Mouse (Mus musculus): Measurements from ENCODE around the gene Ces3b. TPM values are rescaled to one million over a fixed set of nuclear protein-coding genes. Genes with fewer than 3 reads are reported as not detected.
"Not testable (repeated sequence)": the region's sequence is repeated elsewhere in the genome, so short reads cannot be mapped to it uniquely, and the experiment has no call there.

Gene Ces3b
- not detected in 2 replicates for polyA plus RNA-seq (2015; fragmentation: Nextera tagmentation; extraction: Ambion mirVana)

DNA sequence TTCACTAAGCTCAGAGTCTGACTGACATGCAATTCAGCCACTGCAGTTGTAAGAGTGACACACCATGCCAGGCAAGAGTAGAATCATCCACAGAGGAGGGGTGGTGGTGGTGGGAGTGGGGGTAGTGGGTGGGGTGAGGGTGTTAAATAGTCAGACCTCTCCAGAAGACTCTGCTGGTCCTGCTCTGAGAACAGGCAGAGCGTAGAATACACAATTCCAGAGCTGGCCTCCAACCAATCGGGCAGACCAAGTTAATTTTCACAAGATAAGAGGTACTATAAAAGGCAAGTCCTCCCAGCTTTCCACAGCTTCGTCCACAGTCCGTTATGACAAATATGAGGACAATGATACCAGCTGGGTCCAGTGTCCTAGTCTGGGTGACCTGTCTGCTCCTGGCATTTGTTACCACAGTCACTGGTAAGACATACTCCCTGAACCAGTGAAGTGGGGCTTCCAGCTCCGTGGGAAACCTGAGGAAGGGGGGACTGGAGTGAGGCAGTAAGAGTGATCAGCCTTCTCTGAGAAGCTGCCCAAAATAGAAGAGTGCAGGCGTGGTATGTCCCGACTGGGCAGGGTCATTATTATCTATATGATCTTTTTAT, at the start of gene Ces3b:
Gene Ces3b (plus strand): TSS at position 305 of the 602 bp plus-strand sequence.
- H3K4me3 ChIP-seq (replicated peaks), result no peak within 1 kb of the TSS
- H3K4me2 ChIP-seq, result no peak within 1 kb of the TSS
- no peak within 1 kb of the TSS for H3K27ac ChIP-seq (replicated peaks)
- no peaks in the 10 kb centered on the region for H3K27me3 ChIP-seq
- no peaks in the 10 kb centered on the region for H3K4me1 ChIP-seq (replicated peaks)
- ATAC-seq (ENCODE audit: insufficient read depth), result no peak
- 47% methylated on average over 7 of the region's 7 CpGs for WGBS (ENCODE audit: insufficient replicate concordance)
- H3K36me3 ChIP-seq (replicated peaks), result no peaks in the 10 kb centered on the region
- no peak within 1 kb of the TSS for H3K9ac ChIP-seq
- H3K9me3 ChIP-seq (replicated peaks), result no peaks in the 10 kb centered on the region

DNA sequence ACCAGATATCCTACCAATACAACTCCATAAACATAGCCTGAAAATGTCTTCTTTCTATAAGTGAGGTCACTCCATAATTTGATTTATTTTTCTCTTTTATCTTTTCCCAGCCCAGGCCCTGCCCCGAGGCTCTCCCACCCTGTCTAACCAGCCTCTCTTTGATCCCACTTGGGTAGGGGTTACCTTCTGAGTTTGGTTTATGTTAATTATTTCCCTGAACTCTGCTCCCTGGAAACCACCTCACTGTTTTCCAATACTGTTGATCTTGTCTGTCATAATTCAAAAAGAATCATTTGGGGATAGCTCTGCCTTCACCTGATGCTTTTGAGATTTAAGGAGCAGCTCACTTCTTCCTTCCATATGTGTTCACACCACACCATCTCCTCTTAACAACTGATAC, 40.0 kb upstream of the Ces3b start:
- Histone ChIP-seq H3K9me3 (replicated peaks) (no peaks in the 10 kb centered on the region), H3K36me3 (replicated peaks) (no peaks in the 10 kb centered on the region), H3K4me3 (replicated peaks) (no peak overlapping the region), H3K9ac (no peak overlapping the region), H3K4me2 (no peak overlapping the region), H3K27ac (replicated peaks) (no peak overlapping the region), H3K4me1 (replicated peaks) (no peaks in the 10 kb centered on the region), H3K27me3 (no peaks in the 10 kb centered on the region)
- no peak for ATAC-seq (ENCODE audit: insufficient read depth)
- WGBS (ENCODE audit: insufficient replicate concordance), result 23% methylated on average over 1 of the region's 1 CpGs

DNA sequence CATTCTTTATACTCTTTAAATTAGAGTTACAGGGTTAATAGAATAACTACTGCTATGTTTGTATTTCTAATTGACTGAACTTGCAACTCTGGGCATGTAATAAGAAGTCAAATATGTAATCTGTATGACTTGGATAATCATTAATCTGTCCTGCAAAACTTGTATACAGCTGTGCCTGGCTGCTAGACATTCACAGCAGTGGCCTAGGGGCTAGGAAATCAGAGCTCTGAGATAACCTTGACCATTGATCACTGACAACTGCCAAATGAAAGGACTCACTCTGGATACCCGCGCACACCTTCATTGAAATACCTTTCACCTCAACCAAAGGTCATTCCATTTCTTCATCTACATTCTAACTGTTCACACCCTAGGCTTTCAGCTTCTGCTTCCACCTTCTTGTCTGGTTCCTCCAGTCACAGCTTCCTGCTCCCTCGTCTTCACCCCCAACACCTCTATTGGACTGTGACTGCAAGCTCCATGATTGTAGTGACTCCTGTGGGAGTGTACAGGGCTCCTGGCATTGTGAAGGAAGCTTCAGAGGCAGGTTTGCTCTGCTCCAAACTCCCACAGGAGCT, 37.6 kb upstream of the Ces3b start:
- Histone ChIP-seq H3K4me3 (replicated peaks) (no peak overlapping the region), H3K27ac (replicated peaks) (no peak overlapping the region; the same call in 1 of the 2 replicates), H3K9ac (no peak overlapping the region), H3K36me3 (replicated peaks) (no peaks in the 10 kb centered on the region), H3K4me2 (no peak overlapping the region), H3K27me3 (no peaks in the 10 kb centered on the region), H3K4me1 (replicated peaks) (no peaks in the 10 kb centered on the region), H3K9me3 (replicated peaks) (no peaks in the 10 kb centered on the region)
- WGBS (ENCODE audit: insufficient replicate concordance), result 54% methylated on average over 3 of the region's 3 CpGs
- ATAC-seq (ENCODE audit: insufficient read depth), result peak; percentile 66

DNA sequence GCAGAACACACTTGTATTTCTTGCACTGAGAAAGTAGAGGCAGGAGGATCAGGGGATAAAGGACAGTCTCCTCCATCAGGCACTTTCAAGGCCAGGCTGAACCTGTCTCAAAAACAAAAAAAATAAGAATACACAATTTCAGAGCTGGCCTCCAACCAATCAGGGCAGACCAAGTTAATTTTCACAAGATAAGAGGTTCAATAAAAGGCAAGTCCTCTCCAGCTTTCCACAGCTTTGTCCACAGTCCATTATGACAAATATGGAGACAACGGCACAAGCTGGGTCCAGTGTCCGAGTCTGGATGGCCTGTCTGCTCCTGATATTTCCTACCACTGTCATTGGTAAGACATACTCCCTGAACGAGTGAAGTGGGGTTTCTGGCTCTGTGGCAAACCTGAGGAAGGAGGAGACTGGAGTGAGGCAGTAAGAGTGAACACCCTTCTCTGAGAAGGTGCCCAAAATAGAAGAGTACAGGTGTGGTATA, 35.1 kb upstream of the Ces3b start, which contains the start of gene Ces3a:
Gene Ces3a (plus strand): TSS at position 231 of the 484 bp plus-strand sequence.
- H3K9me3 ChIP-seq (replicated peaks), result no peaks in the 10 kb centered on the region
- no peaks in the 10 kb centered on the region for H3K36me3 ChIP-seq (replicated peaks)
- no peak within 1 kb of the TSS for H3K9ac ChIP-seq
- ATAC-seq (ENCODE audit: insufficient read depth), result no peak
- H3K27ac ChIP-seq (replicated peaks), result no peak within 1 kb of the TSS
- 57% methylated on average over 3 of the region's 3 CpGs for WGBS (ENCODE audit: insufficient replicate concordance)
- H3K4me2 ChIP-seq, result no peak within 1 kb of the TSS
- H3K4me1 ChIP-seq (replicated peaks), result no peaks in the 10 kb centered on the region
- H3K27me3 ChIP-seq, result no peaks in the 10 kb centered on the region
- H3K4me3 ChIP-seq (replicated peaks), result no peak within 1 kb of the TSS

DNA sequence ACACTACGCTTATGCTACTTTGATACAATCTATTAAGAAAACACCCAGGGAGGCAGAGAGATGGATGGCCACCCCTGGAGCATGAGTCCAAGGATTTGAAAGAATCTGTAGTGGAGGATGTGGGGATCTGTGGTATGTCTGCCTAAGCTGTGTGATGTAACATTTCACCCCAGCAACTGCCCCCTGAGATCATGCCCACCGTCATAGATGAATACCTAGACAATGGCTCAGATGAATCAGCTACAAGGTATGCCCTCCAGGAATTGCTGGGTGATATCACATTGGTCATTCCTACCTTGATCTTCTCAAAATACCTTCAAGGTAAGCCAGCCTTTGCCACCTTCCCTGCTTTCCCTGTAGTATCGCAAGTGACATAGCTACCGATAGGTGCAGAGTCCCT, 27.3 kb upstream of the Ces3b start:
- Histone ChIP-seq H3K27me3 (no peaks in the 10 kb centered on the region), H3K9ac (no peak overlapping the region), H3K4me3 (replicated peaks) (no peak overlapping the region), H3K4me2 (no peak overlapping the region), H3K36me3 (replicated peaks) (no peaks in the 10 kb centered on the region), H3K9me3 (replicated peaks) (no peaks in the 10 kb centered on the region), H3K4me1 (replicated peaks) (no peaks in the 10 kb centered on the region), H3K27ac (replicated peaks) (no peak overlapping the region)
- no peak for ATAC-seq (ENCODE audit: insufficient read depth)
- 67% methylated on average over 4 of the region's 4 CpGs for WGBS (ENCODE audit: insufficient replicate concordance)

DNA sequence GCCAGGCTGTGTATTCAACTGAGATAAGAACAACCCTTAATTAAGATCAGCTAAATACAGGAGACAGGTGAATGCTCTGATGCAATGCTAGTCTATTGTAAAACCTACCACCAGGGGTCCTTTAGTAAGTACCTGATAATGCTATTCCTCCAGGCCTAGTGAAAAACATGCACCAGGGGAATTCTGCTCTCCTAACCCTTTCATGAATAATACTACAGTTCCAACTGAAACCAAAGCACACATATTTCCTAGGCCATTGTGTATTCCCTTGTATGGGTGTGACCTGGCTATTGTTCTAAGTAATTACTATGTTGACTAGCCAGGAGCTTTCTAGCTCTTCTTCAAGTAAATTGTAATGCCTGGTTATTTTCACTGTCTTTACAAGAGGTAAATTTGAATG, 23.5 kb upstream of the Ces3b start:
- H3K27me3 ChIP-seq, result no peaks in the 10 kb centered on the region
- H3K9me3 ChIP-seq (replicated peaks), result no peaks in the 10 kb centered on the region
- no peak overlapping the region for H3K4me3 ChIP-seq (replicated peaks)
- H3K27ac ChIP-seq (replicated peaks), result no peak overlapping the region
- H3K4me1 ChIP-seq (replicated peaks), result no peaks in the 10 kb centered on the region
- no peak for ATAC-seq (ENCODE audit: insufficient read depth)
- no peak overlapping the region for H3K9ac ChIP-seq
- H3K4me2 ChIP-seq, result no peak overlapping the region
- H3K36me3 ChIP-seq (replicated peaks), result no peaks in the 10 kb centered on the region

DNA sequence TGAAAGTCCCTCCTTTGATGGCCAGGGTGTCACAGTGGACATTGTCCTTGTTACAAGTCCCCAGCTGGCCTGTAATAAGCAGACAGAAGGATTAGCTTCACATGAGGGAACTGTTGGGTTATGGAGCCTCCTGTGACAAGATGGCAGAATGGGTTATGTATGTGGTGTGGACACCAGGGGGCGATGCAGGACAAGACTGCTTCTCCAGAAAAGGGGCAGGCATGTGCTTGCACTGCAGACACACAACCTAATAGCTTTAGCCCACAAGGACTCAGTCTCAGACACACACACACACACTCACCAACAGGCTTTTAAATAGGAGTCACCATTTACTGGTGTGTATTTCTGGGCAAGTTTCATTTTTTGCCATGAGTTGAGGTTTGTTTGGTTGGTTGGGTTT, 16.8 kb upstream of the Ces3b start:
- H3K27me3 ChIP-seq, result no peaks in the 10 kb centered on the region
- H3K9ac ChIP-seq, result no peak overlapping the region
- no peaks in the 10 kb centered on the region for H3K9me3 ChIP-seq (replicated peaks)
- H3K4me3 ChIP-seq (replicated peaks), result no peak overlapping the region
- no peaks in the 10 kb centered on the region for H3K4me1 ChIP-seq (replicated peaks)
- no peak overlapping the region for H3K4me2 ChIP-seq
- H3K36me3 ChIP-seq (replicated peaks), result no peaks in the 10 kb centered on the region
- no peak overlapping the region for H3K27ac ChIP-seq (replicated peaks)
- ATAC-seq (ENCODE audit: insufficient read depth), result no peak
- 8% methylated on average over 1 of the region's 1 CpGs for WGBS (ENCODE audit: insufficient replicate concordance)

DNA sequence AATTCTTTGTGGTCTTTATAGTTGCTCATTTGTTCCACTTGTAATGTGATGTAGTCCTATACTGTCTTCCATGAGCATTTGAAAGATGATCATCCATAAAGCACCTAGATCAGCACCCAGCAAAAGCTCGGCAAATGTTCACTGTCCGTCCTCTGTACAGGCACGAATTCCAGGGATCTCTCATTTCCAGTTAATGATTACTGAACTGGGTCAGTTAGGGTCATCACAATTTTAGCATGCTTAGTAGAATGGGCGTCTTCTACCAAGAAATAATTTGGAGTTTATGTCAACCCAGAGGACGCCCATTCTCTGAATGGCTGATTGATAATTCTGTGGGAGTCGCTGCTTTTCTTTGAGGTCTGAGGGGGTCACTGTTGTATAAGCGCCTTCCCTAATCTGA, 15.6 kb upstream of the Ces3b start:
- ATAC-seq (ENCODE audit: insufficient read depth), result peak; percentile 47
- H3K4me3 ChIP-seq (replicated peaks); H3K4me1 ChIP-seq (replicated peaks); H3K27me3 ChIP-seq; H3K9ac ChIP-seq; H3K9me3 ChIP-seq (replicated peaks); H3K27ac ChIP-seq (replicated peaks); H3K4me2 ChIP-seq; H3K36me3 ChIP-seq (replicated peaks): not testable (repeated sequence)
- 47% methylated on average over 7 of the region's 7 CpGs for WGBS (ENCODE audit: insufficient replicate concordance)

DNA sequence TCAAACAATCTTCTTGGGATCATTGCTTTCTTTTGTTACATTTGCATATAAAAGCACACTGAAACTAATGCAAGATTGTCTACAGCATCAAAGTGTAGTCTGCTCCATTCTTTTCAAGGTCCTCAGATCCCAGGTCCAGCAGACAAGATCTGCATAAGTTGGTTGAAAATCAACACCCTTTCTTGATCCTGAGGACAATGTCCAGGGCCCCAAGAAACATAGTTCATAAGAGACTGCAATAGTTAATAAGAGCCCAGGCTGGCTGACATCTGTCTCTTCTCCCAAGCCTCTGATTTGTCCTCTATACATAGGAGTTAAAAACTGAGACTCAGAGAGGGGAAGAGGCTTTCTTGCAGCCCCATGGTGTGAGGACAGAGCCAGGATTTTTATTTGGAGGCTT, 14.6 kb upstream of the Ces3b start:
- Histone ChIP-seq H3K27me3 (no peaks in the 10 kb centered on the region), H3K4me2 (no peak overlapping the region), H3K9me3 (replicated peaks) (no peaks in the 10 kb centered on the region), H3K4me1 (replicated peaks) (no peaks in the 10 kb centered on the region), H3K9ac (no peak overlapping the region), H3K27ac (replicated peaks) (no peak overlapping the region), H3K4me3 (replicated peaks) (no peak overlapping the region), H3K36me3 (replicated peaks) (no peaks in the 10 kb centered on the region)
- ATAC-seq (ENCODE audit: insufficient read depth), result no peak

DNA sequence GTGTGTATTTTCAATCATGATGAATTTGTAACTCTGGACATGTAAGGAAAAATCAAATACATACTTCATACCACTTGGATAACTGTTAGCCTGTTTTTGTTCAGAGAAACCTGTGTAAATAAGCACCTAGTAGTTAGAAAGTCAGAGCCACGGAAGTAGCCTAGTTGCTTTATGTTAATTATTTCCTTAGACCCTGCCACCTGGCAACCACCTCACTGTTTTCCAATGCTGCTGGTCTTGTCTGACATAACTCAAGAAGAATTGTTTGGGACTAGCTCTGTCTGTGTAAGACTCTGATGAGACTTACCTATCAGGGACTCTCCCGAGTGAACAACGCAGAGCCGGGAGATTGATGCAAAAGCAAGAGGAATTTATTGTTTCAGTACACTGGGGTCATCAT, 7.0 kb upstream of the Ces3b start:
- no peak for ATAC-seq (ENCODE audit: insufficient read depth)
- H3K4me2 ChIP-seq, result no peak overlapping the region
- H3K9me3 ChIP-seq (replicated peaks), result no peaks in the 10 kb centered on the region
- no peaks in the 10 kb centered on the region for H3K27me3 ChIP-seq
- 80% methylated on average over 4 of the region's 4 CpGs for WGBS (ENCODE audit: insufficient replicate concordance)
- H3K36me3 ChIP-seq (replicated peaks), result no peaks in the 10 kb centered on the region
- no peak overlapping the region for H3K9ac ChIP-seq
- no peak overlapping the region for H3K4me3 ChIP-seq (replicated peaks)
- H3K4me1 ChIP-seq (replicated peaks), result no peaks in the 10 kb centered on the region
- no peak overlapping the region for H3K27ac ChIP-seq (replicated peaks)

DNA sequence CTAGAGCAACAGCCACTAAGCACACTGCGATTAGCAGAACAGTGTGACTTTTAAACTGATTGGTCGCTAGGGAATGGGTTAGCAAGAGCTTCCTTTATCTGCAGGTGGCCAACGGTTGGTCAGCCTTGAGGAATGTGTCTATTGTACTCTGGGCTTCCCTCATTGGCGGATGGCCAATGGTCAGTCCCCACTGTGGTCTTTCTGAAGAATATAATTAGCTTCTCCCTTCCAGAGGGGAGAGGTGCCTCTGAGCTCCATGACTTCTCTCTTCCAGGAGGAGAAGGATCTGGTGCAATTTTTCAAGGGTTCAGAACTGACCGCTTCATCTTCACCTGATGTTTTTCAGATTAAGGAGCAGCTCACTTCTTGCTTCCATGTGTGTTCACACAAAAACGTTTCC, 6.5 kb upstream of the Ces3b start:
- Histone ChIP-seq H3K4me3 (replicated peaks) (no peak overlapping the region), H3K4me1 (replicated peaks) (no peaks in the 10 kb centered on the region), H3K27me3 (no peaks in the 10 kb centered on the region), H3K4me2 (no peak overlapping the region), H3K36me3 (replicated peaks) (no peaks in the 10 kb centered on the region), H3K27ac (replicated peaks) (no peak overlapping the region), H3K9ac (no peak overlapping the region), H3K9me3 (replicated peaks) (no peaks in the 10 kb centered on the region)
- WGBS (ENCODE audit: insufficient replicate concordance), result 50% methylated on average over 6 of the region's 6 CpGs
- ATAC-seq (ENCODE audit: insufficient read depth), result no peak

DNA sequence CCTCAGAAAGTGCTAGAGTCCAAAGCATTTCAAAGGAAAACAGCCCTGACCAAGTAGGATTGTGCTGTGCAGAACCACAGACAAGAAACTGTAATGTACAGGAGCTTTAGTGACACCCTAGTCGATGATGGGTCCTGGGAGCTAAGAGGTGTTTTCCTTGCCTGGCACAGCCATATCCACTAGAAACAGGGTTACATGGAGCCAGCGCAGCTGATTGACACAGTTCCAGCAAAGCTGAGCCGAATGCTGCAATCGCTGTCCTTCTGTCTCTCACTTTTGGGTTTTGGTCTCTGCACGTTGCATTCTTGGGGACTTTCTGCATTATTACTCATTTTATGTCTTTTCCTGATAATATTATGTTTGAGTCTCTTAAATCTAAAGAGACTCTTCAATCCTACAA, 5.0 kb upstream of the Ces3b start:
- no peak for ATAC-seq (ENCODE audit: insufficient read depth)
- no peaks in the 10 kb centered on the region for H3K27me3 ChIP-seq
- H3K4me1 ChIP-seq (replicated peaks), result no peaks in the 10 kb centered on the region
- 64% methylated on average over 5 of the region's 5 CpGs for WGBS (ENCODE audit: insufficient replicate concordance)
- no peak overlapping the region for H3K4me2 ChIP-seq
- no peaks in the 10 kb centered on the region for H3K9me3 ChIP-seq (replicated peaks)
- H3K9ac ChIP-seq, result no peak overlapping the region
- no peak overlapping the region for H3K4me3 ChIP-seq (replicated peaks)
- no peaks in the 10 kb centered on the region for H3K36me3 ChIP-seq (replicated peaks)
- H3K27ac ChIP-seq (replicated peaks), result no peak overlapping the region

Measured in liver, embryonic 15.5 days (tissue).